Mouse (Mus musculus) heart, adult 18-20 months (tissue): Measurements from ENCODE around the gene Cachd1. TPM values are rescaled to one million over a fixed set of nuclear protein-coding genes. Genes with fewer than 3 reads are reported as not detected.

Experiments
- DNase-seq, 2 experiments: peaks; one replicate each; pipeline ENCODE4 v3.0.0; 2021 to 2022; ENCODE audit warnings: mixed read lengths in 1 of 2
- long read RNA-seq, 2 experiments: library from polyadenylated mRNA; stranded (forward); transcript quantifications; one replicate each; pipeline ENCODE4 v2.0.0; 2021
- total RNA-seq, 2 experiments: library from RNA; stranded (reverse); gene quantifications; 2 replicates each; pipeline ENCODE4 v1.2.3; 2021

Gene Cachd1
- 1 to 10 TPM; 2.9 to 4.3 TPM for total RNA-seq
- long read RNA-seq, experiment 1, full-length matches to known transcripts, result 2 of 4 reads
- long read RNA-seq, experiment 1, partial matches to known transcripts, result 0 of 4 reads
- long read RNA-seq, experiment 1, other reads (novel, unspliced or antisense), result 2 of 4 reads
- long read RNA-seq, experiment 2, result 0 reads

DNA sequence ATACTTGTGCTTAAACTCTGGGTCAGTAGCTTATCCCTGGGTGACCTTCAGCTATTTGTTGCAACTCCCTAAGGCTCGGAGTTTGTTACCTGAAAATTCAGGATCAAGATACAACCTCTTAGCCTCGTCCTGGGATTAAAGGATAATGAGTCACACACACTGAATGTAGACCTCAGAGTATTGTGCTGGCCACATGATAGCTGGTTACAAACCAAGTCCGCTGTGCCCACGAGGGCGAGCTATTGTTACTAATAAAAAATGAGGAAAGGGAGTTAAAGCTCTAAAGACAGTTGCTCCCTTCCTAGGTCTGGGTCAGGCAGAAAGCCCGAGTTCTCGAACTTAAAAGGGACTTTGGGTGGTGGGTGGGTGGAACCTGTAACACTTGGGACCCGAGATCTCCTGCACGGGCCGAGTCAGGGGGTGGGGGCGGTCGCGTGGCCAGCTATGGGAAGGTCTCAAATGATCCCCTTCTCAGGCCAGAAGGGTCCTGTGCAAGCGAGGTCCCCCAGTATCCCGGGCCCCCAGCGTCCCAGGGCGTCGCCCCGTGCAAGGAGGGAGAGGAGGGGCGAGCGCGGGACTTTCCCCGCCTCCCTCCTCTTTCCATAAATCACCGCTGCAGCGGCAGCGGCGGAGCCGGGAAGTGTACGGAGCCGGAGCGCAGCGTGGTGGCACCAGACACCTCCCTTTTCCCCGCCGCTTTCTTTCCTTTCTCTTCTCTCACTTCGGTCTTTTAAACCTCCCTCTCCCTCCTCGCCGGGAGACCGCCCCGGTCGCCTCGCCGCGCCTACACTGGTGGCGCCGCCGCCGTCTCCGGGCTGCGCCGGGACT lies at the start of gene Cachd1:
Cachd1 (plus strand) TSS at position 633 of the 828 bp plus-strand sequence.
- DNase-seq, result peak; percentile 83

DNA sequence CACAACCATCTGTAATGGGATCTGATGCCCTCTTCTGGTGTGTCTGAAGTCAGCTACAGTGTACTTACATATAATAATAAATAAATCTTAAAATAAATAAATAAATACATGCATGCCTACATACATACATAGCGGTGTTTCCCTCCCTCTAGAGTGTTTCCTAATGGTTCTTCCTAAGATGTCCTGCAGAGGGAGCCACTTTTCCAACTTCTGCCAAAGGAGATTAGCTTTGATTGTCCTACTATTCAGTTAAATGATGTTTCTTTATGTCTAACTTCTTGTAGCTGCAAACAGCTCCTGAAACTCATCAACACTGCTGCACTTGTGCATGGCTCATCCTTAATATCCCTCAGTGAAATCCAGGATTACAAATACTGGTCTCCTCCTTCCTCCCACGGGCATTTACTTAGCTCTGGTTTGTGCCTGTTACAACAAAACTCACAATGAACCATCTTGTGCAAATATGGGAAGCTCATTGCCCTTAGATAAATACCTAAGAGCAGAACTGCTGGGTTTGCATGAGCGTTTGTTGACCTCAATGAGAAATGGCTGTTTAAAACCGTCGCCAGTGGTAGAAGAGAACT lies 47.5 kb upstream of the Cachd1 start:
- peak; percentile 4 to 33 for DNase-seq

DNA sequence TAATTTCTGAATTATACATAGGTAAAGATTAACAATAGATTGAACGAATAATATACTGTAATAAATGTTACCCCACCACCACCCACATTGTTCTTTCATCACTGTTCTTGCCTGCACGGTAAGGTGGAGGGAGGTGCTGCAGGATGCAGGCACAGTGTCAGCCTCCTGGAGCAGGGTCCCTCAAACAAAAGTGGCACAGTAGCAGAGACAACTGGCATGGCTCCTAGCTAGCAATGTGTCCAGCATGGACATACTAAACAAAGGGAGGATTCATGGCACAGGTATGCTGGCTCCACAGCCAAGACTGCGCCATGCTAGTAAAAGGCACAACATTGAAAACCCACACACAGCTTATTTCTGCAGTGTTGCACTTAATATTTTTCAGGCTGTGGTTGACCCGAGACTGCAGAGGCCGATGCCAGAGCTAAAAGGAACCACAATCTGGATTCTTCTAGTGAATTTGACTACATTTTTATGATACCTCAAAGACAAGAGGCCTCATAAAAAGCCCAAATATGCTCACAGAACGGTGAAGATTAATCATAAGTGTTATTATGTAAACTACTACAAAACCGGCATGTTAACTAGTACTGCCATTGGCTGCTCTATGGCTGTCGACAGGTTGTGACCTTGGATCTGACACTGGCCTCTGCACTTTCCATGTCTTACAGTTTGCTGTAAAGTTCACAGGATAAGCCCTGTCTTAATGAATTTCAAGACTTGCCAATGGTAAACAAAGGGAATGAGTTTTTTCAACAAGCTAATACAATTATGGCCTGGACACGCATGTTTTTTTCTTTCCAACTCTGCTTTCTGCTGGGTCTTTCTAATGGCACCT lies 41.2 kb upstream of the Cachd1 start:
- no peak for DNase-seq

DNA sequence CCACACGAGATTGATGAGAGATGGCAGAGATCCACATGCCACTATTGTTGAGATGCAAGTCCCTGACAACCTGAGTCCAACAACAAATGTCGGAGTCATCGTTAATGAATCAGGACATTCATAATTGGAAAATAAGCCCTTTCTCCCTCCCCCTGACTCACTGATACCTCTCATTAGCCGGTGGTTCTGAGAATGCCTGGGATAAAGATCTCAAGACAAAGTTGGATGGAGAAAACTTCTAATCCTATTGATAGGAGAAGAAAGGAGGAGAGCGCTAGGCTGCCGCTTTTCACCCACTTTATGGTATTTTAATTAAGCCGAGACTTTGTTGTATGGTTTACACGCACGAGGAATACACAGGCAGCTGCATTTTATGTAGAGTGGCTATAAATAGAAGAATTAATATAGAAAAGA lies 40.5 kb upstream of the Cachd1 start:
- DNase-seq, result no peak

DNA sequence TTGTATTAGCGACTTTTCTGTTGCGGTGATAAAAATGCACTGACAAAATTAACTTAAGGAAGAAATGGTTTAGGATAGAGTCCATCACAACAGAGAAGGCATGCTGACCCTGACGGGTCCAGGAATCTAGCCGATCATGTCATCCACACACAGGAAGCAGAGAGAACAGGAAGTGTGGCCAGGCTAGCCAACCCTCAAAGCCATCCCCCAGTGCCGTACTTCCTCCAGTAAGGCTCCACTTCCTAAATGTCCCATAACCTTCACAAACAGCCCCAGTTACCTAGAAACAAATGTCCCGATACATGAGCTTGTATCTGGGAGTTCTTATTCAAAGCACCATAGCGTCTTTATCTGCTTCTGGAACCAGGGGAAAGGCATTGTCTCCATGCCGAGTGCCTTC lies 32.9 kb upstream of the Cachd1 start:
- DNase-seq, result no peak

DNA sequence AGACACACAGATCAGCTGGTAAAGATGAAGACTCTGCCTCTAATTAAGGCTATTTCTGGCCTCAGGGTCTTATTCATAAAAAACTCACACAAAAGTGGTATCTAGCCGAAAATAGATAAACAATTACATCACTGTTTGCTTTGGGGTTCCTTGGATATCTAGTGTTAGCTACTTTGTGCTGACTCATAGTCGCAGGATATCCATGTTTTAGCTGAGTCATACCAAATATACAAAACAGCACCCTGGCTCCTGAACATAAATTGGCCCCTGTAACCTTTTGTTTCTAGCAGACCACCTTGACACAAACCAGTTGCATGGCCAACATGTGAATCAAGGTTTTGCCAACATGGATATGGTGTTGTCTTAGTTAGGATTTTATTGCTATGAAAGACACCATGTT lies 24.2 kb upstream of the Cachd1 start:
- no peak for DNase-seq

DNA sequence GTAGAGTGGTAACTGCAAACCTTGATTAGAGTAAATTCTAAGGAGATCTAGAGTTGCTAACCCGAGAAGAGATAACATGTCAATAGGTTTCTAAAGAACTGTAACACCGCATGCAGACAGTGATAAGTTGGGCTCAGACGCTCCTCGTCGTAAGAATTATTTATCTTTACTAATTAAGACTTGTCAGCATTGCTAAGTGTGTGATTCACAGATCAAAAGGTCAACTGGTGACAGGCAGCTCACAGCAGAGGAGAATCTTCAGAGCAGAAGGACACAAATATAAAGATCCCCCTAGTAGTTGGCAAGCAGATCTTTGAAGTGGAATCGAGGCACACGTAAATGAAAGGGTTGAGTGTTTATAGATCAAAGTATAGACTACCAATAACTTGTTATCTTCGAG lies 20.8 kb upstream of the Cachd1 start:
- no peak for DNase-seq

DNA sequence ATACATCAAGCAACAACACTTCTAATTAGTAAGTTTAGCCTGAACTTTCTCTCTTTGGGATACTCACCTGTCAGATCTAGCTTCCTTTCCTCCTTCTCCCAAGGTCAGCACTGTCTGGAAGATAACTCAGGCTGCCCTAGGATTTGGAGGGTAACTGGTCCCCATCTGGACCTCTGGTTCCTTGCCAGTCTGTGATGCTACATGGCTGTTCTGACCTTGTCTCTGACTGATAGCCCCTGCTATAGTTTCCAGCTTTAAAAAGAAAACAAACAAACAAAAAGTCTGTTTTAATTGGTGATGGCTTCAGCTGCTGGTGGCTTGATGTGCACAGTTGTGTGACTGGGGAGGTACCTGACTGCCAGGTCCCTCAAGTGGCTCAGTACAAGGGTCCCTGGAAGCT lies 20.0 kb upstream of the Cachd1 start:
- DNase-seq, result no peak

DNA sequence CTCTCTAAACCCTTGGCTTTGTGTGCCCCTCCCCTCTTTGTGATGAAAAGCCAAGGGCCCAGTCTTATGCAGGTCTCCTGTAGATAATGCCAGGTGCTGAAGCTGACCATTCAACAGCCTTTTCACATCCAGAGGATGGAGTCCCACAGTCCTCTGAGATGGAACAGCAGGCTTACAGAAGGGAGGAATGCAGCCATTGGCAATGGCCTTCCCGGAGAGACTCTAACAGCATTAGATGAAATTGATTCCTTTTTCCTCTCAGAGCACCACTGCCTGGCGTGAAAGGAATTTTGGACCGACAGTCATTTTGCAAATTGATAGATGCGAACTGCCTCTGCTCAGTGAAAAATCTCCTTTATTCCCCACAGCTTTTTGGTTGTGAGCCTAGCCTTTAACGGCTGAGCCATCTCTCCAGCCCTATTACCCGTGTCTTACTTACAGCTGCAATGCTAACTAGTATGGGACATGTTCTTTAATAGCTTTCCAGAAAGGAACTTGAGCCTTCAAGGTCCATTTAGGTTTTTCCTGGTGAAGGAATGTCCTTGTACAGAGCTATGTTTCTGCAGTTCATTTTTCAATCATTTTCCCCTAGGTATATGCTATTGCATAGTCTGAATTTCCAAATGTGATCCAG lies 18.1 kb upstream of the Cachd1 start:
- DNase-seq, result no peak

DNA sequence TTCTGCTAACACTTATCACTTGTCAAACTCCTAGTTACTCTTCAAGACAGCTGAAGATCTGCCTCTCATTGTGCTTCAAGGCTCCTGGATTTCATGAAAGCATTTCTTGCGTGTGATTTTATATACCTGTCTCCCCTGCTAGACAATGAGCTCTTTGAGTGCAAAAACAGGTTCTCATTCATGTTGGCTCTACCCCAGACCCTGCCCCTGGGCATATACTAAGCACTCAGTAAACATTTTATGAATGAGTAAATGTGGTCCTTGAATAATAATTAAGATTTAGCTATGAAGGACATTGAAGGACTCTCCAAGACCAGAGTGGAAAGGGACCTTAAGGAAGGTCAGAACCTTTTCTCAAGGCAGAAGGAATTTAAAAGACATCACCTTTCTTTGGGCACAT lies 16.9 kb upstream of the Cachd1 start:
- no peak for DNase-seq

DNA sequence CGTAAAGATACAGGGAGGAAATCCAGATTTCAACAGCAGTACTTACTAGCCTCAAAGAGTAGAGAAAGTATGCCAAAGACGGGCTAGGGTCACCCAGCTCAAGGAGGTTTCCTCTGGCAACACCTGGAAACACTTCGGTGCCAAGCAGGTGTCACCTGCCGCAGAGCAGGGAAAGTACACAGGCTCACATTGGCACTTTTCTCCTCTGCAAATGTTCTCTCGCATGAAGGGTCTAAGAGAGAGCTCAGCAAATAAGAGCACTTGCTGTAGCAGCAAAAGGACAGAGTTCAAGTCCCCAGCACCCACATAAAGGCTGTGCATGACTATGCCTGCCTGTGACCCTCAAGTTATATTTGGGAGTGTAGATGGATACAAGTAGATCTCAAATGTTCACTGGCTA lies 16.1 kb upstream of the Cachd1 start:
- no peak for DNase-seq

DNA sequence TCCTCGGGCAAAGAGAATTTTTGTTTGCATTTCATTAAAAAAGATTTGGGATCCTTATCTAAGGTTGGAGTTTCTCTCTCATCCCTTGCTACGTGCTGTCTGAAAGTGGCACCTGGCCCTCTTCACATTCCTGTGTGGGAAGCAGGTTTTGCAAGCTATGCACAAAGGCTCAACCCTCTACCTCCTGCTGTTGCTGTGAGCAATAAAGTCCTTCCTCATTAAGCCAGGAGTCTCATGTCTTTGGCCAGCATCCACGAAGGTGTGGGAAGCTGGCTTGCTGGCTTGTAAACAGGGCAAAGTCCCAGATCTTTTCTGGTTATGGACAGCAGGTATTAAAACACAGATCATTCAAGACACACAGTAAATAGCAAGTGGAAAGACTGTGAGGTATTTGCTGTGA lies 7.9 kb upstream of the Cachd1 start:
- no peak for DNase-seq

DNA sequence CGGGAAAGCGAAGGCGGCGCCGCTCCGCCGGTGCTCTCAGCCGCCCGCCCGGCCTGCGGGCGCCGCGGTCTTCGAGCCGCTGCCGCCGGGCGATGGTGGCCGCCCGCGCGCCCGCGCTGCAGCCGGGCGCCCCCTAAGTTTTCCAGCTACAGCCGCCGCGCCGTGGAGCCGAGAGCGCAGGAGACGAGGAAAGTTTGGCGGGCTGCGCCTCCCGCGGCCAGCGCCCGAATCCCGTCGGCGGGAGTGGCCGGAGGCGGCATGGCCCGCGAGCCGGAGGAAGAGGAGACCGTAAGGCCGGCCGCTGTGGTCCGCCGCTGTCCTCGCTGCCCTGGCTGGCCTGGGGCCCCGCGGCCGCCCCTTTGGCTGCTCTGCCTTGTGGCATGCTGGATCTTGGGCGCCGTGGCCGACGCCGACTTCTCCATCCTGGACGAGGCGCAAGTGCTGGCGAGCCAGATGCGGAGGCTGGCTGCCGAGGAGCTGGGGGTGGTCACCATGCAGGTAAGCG lies 448 bp downstream of the Cachd1 start:
- DNase-seq, result peak in 1 of 2 experiments; percentile 54

DNA sequence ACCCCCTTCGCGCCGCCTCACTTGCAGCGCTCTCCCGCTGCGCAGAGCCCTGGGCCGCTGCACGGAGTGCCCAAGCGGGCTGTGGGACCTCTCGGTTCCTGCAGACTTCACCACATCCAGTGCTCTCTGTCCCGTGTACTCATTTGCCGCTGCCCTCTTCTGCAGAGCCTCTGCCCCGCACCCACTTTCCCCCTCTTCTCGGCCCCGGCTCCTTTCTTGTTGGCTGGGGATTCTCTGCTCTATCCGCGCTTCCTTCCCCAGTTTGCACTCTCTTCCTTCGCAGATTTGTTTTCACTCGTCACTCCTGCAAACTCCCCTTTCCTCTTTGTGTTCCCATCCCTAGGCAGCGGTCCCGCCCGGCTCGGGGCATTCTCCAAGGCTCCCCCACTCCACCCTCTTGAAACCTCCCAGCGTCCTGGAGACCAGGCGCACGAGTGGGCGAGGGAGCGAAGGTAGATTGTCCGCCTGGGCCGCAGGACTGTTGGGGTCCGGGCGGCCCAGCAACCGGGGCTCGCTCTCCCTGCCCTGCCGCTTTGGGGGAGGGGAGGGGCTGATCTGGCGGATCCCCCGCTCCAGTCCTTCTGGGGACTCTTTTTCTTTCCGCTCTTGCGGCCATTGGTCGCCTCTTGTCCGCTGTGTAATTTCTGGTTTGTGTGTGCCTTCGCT lies 1.0 kb downstream of the Cachd1 start:
- peak; percentile 36 to 63 for DNase-seq

DNA sequence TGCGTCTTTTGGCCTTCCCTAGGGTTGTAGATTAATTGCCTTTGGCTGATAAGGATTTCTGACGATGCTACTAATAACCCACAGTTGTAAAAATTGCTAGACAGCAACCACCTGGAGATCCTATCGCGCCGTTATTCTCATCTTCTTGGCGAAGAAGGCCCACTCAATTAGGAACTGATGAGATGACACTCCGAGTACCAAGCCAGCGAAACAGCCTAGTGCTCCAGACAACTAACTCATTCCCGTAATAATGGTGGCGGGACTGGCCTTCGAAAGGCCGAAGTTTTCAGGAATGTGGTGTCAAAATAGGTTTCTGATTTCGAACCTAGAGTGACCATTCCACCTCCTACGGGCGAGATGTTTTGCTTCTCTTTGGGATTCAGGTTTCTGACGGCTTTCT lies 1.6 kb downstream of the Cachd1 start:
- DNase-seq, result peak in 1 of 2 experiments; percentile 16

DNA sequence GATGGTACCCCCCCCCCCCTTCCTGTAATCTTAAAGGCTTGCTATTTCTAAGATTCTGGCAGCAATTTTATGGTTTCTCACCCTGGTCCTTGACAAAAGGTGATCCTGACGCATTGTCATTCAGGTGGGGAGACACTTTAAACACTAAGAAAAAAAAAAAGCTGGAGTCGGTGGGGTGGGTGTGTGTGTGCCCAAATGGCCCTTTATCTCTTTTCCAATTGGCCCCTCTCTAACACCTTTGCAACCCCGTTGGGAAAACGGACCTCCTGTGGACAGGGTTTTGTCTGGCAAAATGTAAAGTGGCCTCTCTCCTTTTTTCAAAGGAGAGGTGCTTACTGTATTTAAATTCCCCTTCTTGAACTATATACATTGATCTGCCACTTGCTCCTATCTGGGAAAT lies 2.5 kb downstream of the Cachd1 start:
- DNase-seq, result no peak

DNA sequence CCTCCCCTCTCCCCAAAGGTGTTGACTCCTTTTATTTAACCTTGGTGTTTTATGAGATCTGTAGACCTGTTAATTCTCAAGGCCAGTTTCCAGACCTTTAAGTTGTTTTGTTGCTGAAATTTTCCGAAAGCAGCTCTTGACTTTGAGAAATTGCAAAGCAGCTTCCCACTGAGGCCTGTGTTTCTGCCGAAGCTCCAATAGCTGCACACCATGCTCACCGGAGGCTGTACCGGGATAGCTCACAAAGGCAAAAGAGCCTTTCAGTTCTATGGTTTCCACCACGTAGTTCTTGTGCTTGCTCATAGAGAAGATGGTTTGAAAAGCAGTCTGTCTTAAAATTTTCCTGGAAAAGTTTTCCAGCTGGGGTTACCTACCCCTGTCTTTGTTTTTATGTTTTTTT lies 3.2 kb downstream of the Cachd1 start:
- DNase-seq, result no peak

DNA sequence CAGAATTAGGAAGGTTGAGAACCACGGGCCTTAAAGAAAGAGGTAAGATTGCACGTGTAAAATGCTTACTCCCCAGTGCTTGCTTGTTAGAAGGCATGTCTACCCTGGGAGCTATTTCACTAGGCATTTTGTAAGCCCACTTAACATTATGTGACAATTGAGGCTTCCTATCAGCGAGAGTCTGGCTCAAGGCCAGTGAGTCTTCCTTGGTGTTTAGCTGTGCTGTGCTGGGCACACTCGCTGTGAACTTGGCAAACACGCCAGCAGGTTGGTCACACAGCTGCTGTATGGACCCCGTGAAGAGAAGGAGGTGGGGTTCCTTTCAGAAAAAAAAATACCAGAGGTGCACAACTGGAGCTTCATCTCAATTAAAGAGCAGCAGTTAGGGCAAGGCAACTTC lies 4.4 kb downstream of the Cachd1 start:
- no peak for DNase-seq

DNA sequence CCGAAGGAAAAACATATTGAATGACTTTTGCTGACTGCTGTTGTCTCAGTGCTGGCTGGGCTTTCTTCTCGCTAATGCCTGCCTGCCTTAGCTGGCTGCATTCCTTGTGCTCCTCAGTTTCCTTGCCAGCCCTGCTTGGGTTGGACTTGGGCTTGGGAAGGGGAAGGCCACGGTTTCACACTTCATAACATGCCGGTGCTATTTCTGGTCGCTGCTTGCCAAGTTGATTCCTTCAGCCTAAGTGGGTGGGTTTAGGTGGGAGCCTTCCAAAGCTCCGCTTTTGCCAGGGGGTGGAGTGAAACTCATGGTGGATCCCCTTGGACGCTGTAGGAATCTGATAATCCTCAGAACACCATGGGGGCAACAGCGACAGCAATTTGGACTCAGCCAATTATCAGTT lies 5.9 kb downstream of the Cachd1 start:
- peak; percentile 42 to 45 for DNase-seq

DNA sequence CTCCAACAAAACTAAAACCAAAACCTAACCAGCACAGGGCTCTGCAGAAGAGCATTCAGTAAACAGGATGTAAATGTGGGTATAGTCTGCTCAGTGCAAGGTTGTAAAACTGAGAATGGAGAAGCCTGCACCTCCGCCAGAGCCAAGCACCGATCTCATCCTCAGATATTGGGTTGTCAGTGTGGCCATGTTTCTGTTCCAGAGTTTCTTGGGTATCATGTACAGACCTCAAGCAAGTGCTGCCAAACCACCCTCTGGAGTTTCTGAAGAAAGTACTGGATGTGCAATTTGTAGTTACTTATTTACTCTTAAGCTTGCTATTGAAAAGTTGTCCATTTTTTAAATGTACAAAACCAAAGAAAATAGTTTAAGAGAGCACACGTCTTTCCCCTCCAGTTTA lies 6.4 kb downstream of the Cachd1 start:
- DNase-seq, result no peak

DNA sequence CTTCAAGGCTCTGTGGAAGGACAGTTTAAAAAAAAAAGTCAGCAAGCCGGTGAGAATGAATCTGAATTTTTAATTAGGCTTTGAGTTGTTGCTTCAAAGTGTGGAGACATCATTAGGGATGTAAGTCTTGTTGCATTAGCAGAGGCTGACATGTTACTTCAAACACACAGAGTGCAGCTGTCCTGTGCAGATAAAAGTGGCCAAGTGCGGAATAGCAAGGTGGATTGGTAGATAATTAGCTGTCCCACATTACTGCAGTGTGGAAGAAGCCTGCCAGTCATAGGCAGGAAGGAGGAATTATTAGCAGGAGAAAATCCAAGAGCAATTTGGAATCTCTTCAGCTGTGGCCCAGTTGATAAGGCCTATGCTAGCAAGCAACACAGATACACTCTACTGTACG lies 10.7 kb downstream of the Cachd1 start:
- no peak for DNase-seq

DNA sequence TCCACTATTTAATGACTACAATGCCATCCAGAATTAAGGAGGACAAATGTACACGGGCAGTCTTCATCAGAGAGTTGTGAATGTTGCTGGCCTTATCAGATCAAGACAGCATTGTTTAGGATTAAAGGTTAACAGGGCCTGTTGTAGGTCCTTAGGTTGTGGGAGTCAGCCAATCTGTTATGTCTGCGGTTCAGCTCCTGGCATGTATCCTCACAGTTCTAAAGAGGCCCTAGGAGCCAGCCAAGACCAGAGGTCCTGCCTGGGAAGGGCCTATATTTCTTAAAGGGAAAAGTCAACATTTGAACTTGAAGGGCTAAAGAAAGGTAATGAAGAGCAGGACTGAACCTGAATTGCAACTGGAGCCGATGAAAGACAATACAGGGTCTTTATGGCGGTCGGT lies 13.7 kb downstream of the Cachd1 start:
- DNase-seq, result no peak
